Mouse (Mus musculus) layer of hippocampus, adult 9-10 months (tissue): ENCODE measurements around the gene Vmn1r91.
"Not testable (repeated sequence)": the region's sequence is repeated elsewhere in the genome, so short reads cannot be mapped to it uniquely, and the experiment has no call there.

Experiments used
- DNase-seq: peaks from one replicate; pipeline ENCODE4 v3.0.0; 2022; ENCODE audit warnings: low spot score

The Vmn1r91 gene

GRCm38 (mm10) chr7:20099380-20099779 lies at the start of gene Vmn1r91:
Gene Vmn1r91, plus strand, starts transcription at chr7:20099680.
- not testable (repeated sequence) for DNase-seq

DNA sequence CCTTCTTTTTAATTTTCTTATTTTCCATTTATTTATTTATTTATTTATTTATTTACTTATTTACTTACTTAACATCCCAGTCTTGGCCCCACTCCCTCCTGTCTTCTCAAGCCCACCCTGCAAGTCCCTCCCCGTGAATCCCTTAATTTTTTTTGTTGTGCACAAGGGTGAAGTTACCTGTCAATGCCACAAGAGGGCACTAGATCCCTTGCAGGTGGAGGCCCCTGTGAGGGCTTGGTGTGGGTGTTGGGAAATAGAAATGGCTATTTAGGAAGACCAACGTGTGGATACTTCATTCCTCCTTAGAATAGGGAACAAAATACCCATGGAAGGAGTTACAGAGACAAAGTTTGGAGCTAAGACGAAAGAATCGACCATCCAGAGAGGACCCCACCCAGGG lies 35.4 kb upstream of the Vmn1r91 start:
- not testable (repeated sequence) for DNase-seq

DNA sequence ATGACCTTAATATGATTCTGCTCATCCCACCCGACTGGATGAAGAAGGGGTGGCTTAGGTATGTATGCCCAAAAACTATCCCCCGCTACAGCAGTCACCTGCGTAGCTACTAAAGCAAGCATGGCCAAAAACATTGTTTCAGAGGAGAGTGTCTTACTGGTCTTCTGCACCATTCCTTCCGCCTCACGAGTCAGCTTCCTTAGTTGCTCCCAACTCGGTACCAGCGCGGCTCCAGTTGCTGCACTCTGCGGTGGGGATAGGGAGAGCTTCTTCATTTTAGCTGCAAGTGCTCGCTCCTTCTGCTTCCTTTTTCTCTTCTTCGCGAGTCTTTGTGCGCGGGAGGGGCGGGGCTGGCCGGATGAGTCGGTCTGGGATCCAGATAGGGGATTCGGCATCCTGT lies 21.4 kb upstream of the Vmn1r91 start:
- not testable (repeated sequence) for DNase-seq

- not testable (repeated sequence) for DNase-seq
Measured at GRCm38 (mm10) chr7:20122479-20122878, 23.0 kb downstream of the Vmn1r91 start, which contains the start of gene Gm16442. Gene Gm16442, minus strand, starts transcription at chr7:20122579.

- DNase-seq: not testable (repeated sequence)
Measured at GRCm38 (mm10) chr7:20138988-20139387, 39.5 kb downstream of the Vmn1r91 start, which contains the start of gene Vmn1r93. Gene Vmn1r93, minus strand, starts transcription at chr7:20139088.
